Mouse (Mus musculus): ENCODE data around the gene Mrpl11. TPM values are rescaled to one million over a fixed set of nuclear protein-coding genes. Genes with fewer than 3 reads are reported as not detected.
"Not testable (repeated sequence)": the region's sequence is repeated elsewhere in the genome, so short reads cannot be mapped to it uniquely, and the experiment has no call there.

Gene Mrpl11
- polyA plus RNA-seq, 1 experiment from 2014 or later: 106 TPM

DNA sequence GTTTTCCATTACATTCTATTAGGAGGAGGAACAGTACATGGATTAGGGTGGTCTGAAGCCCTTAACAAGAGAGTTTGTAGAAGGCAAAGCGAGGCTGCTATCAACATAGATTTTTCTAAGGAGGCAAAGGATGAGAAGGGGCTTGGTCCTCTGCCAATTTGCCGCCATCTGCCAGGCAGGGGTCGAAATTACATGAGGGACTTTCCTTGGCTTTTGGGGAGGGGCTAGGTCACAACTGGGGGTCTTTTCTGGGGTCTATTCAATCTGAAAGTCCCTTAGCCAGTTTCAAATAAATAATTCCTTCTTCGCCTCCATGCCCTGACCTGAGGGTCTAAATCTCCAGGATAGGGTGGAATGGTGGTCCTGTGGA, 28.3 kb downstream of the Mrpl11 start, which contains the start of gene Npas4:
Gene Npas4 (minus strand): TSS at position 61 of the 370 bp plus-strand sequence.
- H3K27ac ChIP-seq (ENCODE audit: low read length): peak within 1 kb of the TSS; percentile 72
- H3K4me1 ChIP-seq (replicated peaks; ENCODE audit: control insufficient read depth, insufficient read depth, low read length): peaks cover 37% of the 10 kb centered on the region
- 9% methylated on average over 4 of the region's 4 CpGs for WGBS
- H3K9ac ChIP-seq (replicated peaks; ENCODE audit: low read depth, low read length): peak within 1 kb of the TSS; percentile 71
- peak within 1 kb of the TSS; percentile 90 for H3K4me2 ChIP-seq (ENCODE audit: low read length)
- ATAC-seq: no peak
- H3K36me3 ChIP-seq (ENCODE audit: control insufficient read depth, insufficient read depth): no peaks in the 10 kb centered on the region
- H3K4me3 ChIP-seq (replicated peaks; ENCODE audit: low read length): peak within 1 kb of the TSS; percentile 57
- H3K9me3 ChIP-seq (ENCODE audit: control insufficient read depth, low read length): no peaks in the 10 kb centered on the region
- H3K27me3 ChIP-seq (replicated peaks; ENCODE audit: control insufficient read depth, insufficient read depth, low read length): peaks cover 34% of the 10 kb centered on the region; the same call in 1 of the 2 replicates

DNA sequence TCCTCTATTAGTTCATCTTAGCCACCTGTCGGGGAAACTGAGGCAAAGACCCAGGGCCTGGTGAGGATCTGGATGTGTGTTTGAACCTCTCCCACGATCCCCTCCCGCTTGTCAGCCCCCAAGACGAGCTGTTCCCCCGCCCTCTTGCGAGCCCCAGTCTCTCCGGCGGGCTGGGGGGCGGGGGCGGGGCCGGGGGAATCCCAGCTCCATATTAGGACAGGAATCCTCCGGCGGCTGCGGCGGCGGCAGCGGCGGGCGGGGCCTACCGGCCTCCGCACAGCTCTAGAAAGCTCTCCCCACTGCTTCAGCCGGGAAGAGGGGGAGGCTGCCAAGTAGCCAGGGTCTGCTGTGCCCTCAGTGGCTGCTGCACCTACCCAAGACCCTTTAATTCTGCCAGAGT, 28.8 kb downstream of the Mrpl11 start:
- under 1% methylated on average over 22 of the region's 22 CpGs for whole genome bisulfite sequencing
- Histone ChIP-seq H3K4me1 (replicated peaks; ENCODE audit: control insufficient read depth, insufficient read depth, low read length) (peaks cover 37% of the 10 kb centered on the region), H3K27ac (ENCODE audit: low read length) (peak overlapping the region; percentile 72), H3K36me3 (ENCODE audit: control insufficient read depth, insufficient read depth) (no peaks in the 10 kb centered on the region), H3K9me3 (ENCODE audit: control insufficient read depth, low read length) (no peaks in the 10 kb centered on the region), H3K4me3 (replicated peaks; ENCODE audit: low read length) (peak overlapping the region; percentile 57), H3K9ac (replicated peaks; ENCODE audit: low read depth, low read length) (0 out of 2 replicates have a peak overlapping the region, but pooled peaks have one; percentile 22), H3K4me2 (ENCODE audit: low read length) (peak overlapping the region; percentile 90), H3K27me3 (replicated peaks; ENCODE audit: control insufficient read depth, insufficient read depth, low read length) (peaks cover 31% of the 10 kb centered on the region; the same call in 1 of the 2 replicates)
- peak; percentile 30 for ATAC-seq

DNA sequence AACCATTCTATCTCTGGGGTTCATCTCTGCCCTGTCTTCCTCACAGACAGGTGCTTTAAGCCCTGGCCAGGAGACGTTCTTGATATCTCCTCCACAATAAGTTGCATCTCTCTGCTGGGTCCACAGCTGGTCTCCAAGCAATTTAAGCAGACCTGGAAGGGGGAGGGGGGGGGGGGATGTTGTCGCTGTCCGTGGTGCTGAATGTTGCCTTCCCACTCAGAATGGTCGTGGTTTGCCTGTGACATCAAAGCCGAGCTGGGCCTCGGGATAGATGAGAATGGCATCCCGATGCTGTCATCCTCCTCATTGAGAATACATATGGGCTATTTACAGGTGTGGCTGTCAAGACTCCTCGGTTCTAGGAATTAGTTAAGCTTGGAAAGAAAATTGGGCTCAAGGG, 30.4 kb downstream of the Mrpl11 start:
- no peak overlapping the region for H3K9ac ChIP-seq (replicated peaks; ENCODE audit: low read depth, low read length)
- WGBS: 17% methylated on average over 8 of the region's 8 CpGs
- no peak overlapping the region for H3K27ac ChIP-seq (ENCODE audit: low read length)
- no peaks in the 10 kb centered on the region for H3K9me3 ChIP-seq (ENCODE audit: control insufficient read depth, low read length)
- no peak for ATAC-seq
- H3K27me3 ChIP-seq (replicated peaks; ENCODE audit: control insufficient read depth, insufficient read depth, low read length): peaks cover 24% of the 10 kb centered on the region; the same call in 1 of the 2 replicates
- H3K4me3 ChIP-seq (replicated peaks; ENCODE audit: low read length): no peak overlapping the region
- H3K36me3 ChIP-seq (ENCODE audit: control insufficient read depth, insufficient read depth): no peaks in the 10 kb centered on the region
- no peak overlapping the region for H3K4me2 ChIP-seq (ENCODE audit: low read length)
- H3K4me1 ChIP-seq (replicated peaks; ENCODE audit: control insufficient read depth, insufficient read depth, low read length): peaks cover 37% of the 10 kb centered on the region

DNA sequence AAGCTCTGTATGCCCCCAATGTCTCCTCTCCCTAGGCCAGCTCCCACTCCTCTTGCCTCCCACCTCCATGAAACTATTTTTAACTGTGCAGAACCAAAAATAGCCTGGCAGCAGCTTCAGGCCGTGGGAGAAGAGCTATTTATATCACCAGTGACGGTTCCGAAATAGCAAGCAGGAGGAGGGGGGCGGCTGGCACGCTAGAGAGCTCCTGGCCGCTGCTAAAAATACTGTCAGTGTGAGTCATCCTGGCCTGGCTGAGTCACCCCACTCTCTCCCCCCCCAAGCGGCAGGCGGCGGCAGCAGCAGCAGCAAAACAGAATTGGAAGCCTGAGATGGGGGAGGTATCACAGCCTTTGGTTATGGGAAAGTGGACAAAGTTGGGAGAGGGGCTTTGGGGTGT, 31.0 kb downstream of the Mrpl11 start:
- peaks cover 37% of the 10 kb centered on the region for H3K4me1 ChIP-seq (replicated peaks; ENCODE audit: control insufficient read depth, insufficient read depth, low read length)
- no peaks in the 10 kb centered on the region for H3K36me3 ChIP-seq (ENCODE audit: control insufficient read depth, insufficient read depth)
- no peak overlapping the region for H3K4me3 ChIP-seq (replicated peaks; ENCODE audit: low read length)
- H3K27me3 ChIP-seq (replicated peaks; ENCODE audit: control insufficient read depth, insufficient read depth, low read length): peaks cover 21% of the 10 kb centered on the region; the same call in 1 of the 2 replicates
- no peak overlapping the region for H3K4me2 ChIP-seq (ENCODE audit: low read length)
- ATAC-seq: peak; percentile 29; the same call in 1 of the 2 replicates
- H3K27ac ChIP-seq (ENCODE audit: low read length): no peak overlapping the region
- no peak overlapping the region for H3K9ac ChIP-seq (replicated peaks; ENCODE audit: low read depth, low read length)
- no peaks in the 10 kb centered on the region for H3K9me3 ChIP-seq (ENCODE audit: control insufficient read depth, low read length)
- 3% methylated on average over 9 of the region's 9 CpGs for WGBS

DNA sequence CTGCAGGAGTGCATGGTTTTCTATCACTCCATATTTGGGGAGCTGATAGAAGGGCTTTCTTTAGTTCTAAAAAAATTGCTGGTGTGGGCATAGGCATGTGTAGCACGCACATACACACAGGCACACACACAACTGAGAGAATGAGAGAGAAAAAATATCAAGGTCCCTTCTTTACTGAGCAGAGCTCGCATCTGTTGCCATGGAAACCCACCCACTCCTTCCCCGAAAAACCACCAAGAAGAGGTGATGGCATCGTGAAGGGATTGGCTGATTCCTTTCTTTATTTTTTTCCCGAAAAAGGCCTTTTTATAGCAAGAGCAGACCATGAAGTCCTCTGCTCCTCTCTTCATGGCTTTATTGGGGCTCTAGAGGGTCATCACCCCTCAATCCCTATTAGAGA, 32.1 kb downstream of the Mrpl11 start:
- H3K27ac ChIP-seq (ENCODE audit: low read length): peak overlapping the region; percentile 63
- H3K36me3 ChIP-seq (ENCODE audit: control insufficient read depth, insufficient read depth): no peaks in the 10 kb centered on the region
- no peak overlapping the region for H3K9ac ChIP-seq (replicated peaks; ENCODE audit: low read depth, low read length)
- H3K9me3 ChIP-seq (ENCODE audit: control insufficient read depth, low read length): no peaks in the 10 kb centered on the region
- H3K4me1 ChIP-seq (replicated peaks; ENCODE audit: control insufficient read depth, insufficient read depth, low read length): peaks cover 32% of the 10 kb centered on the region
- no peak overlapping the region for H3K4me3 ChIP-seq (replicated peaks; ENCODE audit: low read length)
- WGBS: 44% methylated on average over 5 of the region's 5 CpGs
- no peak; the same call in 1 of the 2 replicates for ATAC-seq
- peaks cover 10% of the 10 kb centered on the region; the same call in 1 of the 2 replicates for H3K27me3 ChIP-seq (replicated peaks; ENCODE audit: control insufficient read depth, insufficient read depth, low read length)
- H3K4me2 ChIP-seq (ENCODE audit: low read length): no peak overlapping the region; the same call in 1 of the 2 replicates

DNA sequence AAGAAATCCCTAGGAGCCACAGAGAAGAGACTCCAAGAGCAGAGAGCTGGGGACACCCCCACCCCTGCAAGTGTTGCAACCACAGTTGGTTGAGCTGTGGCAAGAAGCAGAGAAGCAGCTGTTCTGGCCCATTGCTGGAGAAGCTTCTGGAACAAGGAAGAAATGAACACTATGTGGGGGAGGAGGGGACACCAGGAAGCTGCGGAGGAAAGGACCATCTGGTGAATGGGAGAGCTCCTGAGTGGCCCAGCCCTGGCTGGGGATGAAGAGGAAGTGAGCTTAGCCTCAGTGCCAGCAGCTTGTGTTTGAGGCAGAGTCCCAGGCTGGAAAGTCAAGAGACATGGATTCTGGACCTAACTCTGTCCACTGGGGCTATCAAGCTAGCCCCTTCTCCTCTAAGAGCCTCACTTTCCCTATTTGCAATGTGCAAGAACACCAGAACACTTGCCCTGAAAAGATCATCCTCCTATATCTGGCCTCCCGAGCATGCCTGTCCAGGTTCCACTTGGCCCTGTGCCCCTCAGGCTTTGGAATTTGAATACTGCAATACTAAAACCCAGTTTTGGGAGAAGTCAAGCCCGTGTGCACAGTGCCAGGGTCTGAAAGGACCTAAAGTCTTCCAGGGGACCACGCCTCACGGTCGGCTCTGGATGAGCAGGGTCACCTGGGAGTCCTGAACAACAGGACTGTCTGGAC, 37.6 kb downstream of the Mrpl11 start:
- Histone ChIP-seq H3K4me1 (replicated peaks; ENCODE audit: control insufficient read depth, insufficient read depth, low read length) (peaks cover 14% of the 10 kb centered on the region), H3K4me2 (ENCODE audit: low read length) (no peak overlapping the region)
- ATAC-seq: no peak

DNA sequence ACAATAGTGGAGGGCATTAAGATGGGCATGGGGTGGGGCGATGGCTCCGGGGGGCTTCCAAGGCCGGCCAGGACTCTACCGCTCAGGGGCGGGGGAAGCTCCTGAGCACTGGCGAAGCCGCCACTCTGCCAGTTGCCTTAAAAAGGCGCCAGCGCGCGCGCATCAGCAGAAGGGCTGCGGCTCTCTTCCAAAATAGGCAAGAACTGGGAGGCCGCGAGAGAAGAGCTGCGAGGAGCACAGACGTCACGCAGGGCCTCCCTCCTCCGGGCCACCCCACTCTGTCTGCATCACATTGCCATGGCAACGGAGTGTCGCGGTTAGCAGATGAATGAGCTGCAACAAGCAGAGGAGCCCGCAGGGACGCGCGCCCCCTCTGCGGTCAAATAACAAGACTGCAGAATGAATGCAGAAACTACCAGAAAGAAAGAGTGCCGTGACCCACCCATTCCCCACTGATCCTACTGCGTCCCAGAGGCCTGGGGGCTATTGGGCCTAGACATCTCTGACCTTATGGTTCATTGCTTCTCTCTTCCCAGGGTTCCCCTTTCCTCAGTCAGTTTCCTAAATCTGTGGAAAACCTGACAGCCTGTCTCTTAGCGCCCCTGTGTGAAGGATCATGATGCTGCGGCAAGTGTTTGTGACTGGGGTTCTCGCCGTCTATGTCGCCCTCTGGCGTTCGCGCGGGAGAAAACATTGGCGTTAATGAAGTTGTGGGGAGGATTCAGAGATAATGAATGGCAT, 39.9 kb downstream of the Mrpl11 start:
- H3K36me3 ChIP-seq (ENCODE audit: control insufficient read depth, insufficient read depth): no peaks in the 10 kb centered on the region
- peak overlapping the region; percentile 57 for H3K9ac ChIP-seq (replicated peaks; ENCODE audit: low read depth, low read length)
- H3K4me1 ChIP-seq (replicated peaks; ENCODE audit: control insufficient read depth, insufficient read depth, low read length): peaks cover 14% of the 10 kb centered on the region
- under 1% methylated on average over 39 of the region's 39 CpGs for WGBS
- no peaks in the 10 kb centered on the region for H3K27me3 ChIP-seq (replicated peaks; ENCODE audit: control insufficient read depth, insufficient read depth, low read length)
- peak overlapping the region; percentile 69 for H3K4me2 ChIP-seq (ENCODE audit: low read length)
- no peaks in the 10 kb centered on the region for H3K9me3 ChIP-seq (ENCODE audit: control insufficient read depth, low read length)
- H3K27ac ChIP-seq (ENCODE audit: low read length): peak overlapping the region; percentile 92
- peak; percentile 99 for ATAC-seq
- H3K4me3 ChIP-seq (replicated peaks; ENCODE audit: low read length): peak overlapping the region; percentile 41

More for the DNA sequence above, 37.6 kb downstream of the Mrpl11 start:
- H3K27me3 ChIP-seq (replicated peaks; ENCODE audit: control insufficient read depth, insufficient read depth, low read length): no peaks in the 10 kb centered on the region
- H3K9me3 ChIP-seq (ENCODE audit: control insufficient read depth, low read length): no peaks in the 10 kb centered on the region
- no peaks in the 10 kb centered on the region for H3K36me3 ChIP-seq (ENCODE audit: control insufficient read depth, insufficient read depth)
- no peak overlapping the region for H3K4me3 ChIP-seq (replicated peaks; ENCODE audit: low read length)
- H3K27ac ChIP-seq (ENCODE audit: low read length): no peak overlapping the region
- no peak overlapping the region for H3K9ac ChIP-seq (replicated peaks; ENCODE audit: low read depth, low read length)
- WGBS: 72% methylated on average over 6 of the region's 6 CpGs

DNA sequence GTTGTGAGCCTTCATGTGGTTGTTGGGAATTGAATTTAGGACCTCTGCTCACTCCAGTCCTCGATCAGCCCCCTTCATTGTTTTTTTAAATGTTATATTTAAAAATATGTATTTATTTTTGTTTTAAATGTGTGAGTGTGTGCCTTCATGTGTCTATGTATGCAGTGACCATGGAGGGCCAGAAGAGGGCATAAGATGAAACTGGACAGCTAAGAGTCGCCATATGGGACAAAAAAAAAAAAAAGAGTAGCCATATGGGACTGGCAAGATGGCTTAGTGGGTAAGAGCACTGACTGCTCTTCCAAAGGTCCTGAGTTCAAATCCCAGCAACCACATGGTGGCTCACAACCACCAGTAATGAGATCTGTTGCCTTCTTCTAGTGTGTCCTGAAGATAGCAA, 41.7 kb downstream of the Mrpl11 start:
- WGBS: 64% methylated on average over 2 of the region's 2 CpGs
- H3K4me1 ChIP-seq (replicated peaks; ENCODE audit: control insufficient read depth, insufficient read depth, low read length): peaks cover 14% of the 10 kb centered on the region
- H3K9me3 ChIP-seq (ENCODE audit: control insufficient read depth, low read length); H3K27me3 ChIP-seq (replicated peaks; ENCODE audit: control insufficient read depth, insufficient read depth, low read length); H3K27ac ChIP-seq (ENCODE audit: low read length); H3K36me3 ChIP-seq (ENCODE audit: control insufficient read depth, insufficient read depth); H3K4me2 ChIP-seq (ENCODE audit: low read length); H3K4me3 ChIP-seq (replicated peaks; ENCODE audit: low read length); ATAC-seq; H3K9ac ChIP-seq (replicated peaks; ENCODE audit: low read depth, low read length): not testable (repeated sequence)

DNA sequence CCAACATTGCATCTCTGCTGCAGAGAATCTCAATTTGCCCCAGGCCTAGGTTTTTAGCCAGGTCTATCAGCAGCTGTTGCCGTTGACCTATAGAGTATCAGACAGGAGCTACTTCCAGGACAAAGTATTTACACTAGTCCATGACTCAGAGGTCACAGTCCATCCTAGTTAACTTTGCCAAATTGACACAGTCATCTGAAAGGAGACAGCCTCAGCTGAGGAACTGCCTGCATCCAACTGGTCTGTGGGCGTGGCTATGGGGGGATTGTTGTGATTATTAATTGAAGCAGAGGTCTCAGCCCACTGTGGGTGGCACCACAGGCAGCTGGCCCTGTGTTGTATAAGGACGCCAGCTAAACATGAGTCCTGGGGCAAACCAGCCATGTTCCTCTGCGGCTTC, 43.0 kb downstream of the Mrpl11 start:
- no peak for ATAC-seq
- Histone ChIP-seq H3K9ac (replicated peaks; ENCODE audit: low read depth, low read length) (no peak overlapping the region), H3K36me3 (ENCODE audit: control insufficient read depth, insufficient read depth) (no peaks in the 10 kb centered on the region), H3K4me3 (replicated peaks; ENCODE audit: low read length) (no peak overlapping the region), H3K27ac (ENCODE audit: low read length) (no peak overlapping the region), H3K9me3 (ENCODE audit: control insufficient read depth, low read length) (no peaks in the 10 kb centered on the region), H3K4me1 (replicated peaks; ENCODE audit: control insufficient read depth, insufficient read depth, low read length) (peaks cover 8% of the 10 kb centered on the region), H3K4me2 (ENCODE audit: low read length) (no peak overlapping the region), H3K27me3 (replicated peaks; ENCODE audit: control insufficient read depth, insufficient read depth, low read length) (no peaks in the 10 kb centered on the region)
- 71% methylated on average over 4 of the region's 4 CpGs for WGBS

All from forebrain, embryonic 16.5 days (tissue).